Mouse (Mus musculus) heart, postnatal 0 days (tissue): ENCODE results near the gene Clpp. TPM values are rescaled to one million over a fixed set of nuclear protein-coding genes. Genes with fewer than 3 reads are reported as not detected.

ENCODE experiments used
- ATAC-seq: fragments of 200-750 bp; cut with Nextera tagmentation; 2 replicates; pipeline ENCODE4 v1.8.0; 2017; ENCODE audit warnings: low read depth, moderate number of reproducible peaks, moderate library complexity; ENCODE audit not compliant: insufficient read depth
- DNase-seq: peaks from one replicate; pipeline ENCODE4 v3.0.0-alpha.2; 2016; ENCODE audit warnings: low spot score
- H3K27ac ChIP-seq: fragments of 300-500 bp; sonication (generic); 2 replicates; pipeline ENCODE4 v1.5.1; 2014; ENCODE audit warnings: low read depth, mild to moderate bottlenecking
- H3K27me3 ChIP-seq: fragments of 300-500 bp; sonication (generic); 2 replicates; pipeline ENCODE4 v1.6.1; 2014; ENCODE audit warnings: low read length, mixed read lengths; ENCODE audit not compliant: control insufficient read depth, insufficient read depth
- H3K36me3 ChIP-seq: fragments of 300-500 bp; sonication (generic); replicated peaks from 2 replicates; pipeline ENCODE4 v1.6.1; 2014; ENCODE audit warnings: low read length, mixed read lengths; ENCODE audit not compliant: control insufficient read depth, insufficient read depth
- H3K4me1 ChIP-seq: fragments of 300-500 bp; sonication (generic); 2 replicates; pipeline ENCODE4 v1.6.1; 2014; ENCODE audit warnings: antibody characterized with exemption; ENCODE audit not compliant: control insufficient read depth, insufficient read depth
- H3K4me2 ChIP-seq: fragments of 300-500 bp; sonication (generic); 2 replicates; pipeline ENCODE4 v1.6.1; 2014; ENCODE audit warnings: low read depth, mild to moderate bottlenecking, low read length, moderate library complexity
- H3K4me3 ChIP-seq: fragments of 300-500 bp; sonication (generic); 2 replicates; pipeline ENCODE4 v1.5.1; 2014; ENCODE audit warnings: low read depth, low read length
- H3K9ac ChIP-seq: fragments of 300-500 bp; sonication (generic); replicated peaks from 2 replicates; pipeline ENCODE4 v1.6.1; 2014; ENCODE audit warnings: low read depth, low read length, mixed read lengths
- H3K9me3 ChIP-seq: fragments of 300-500 bp; sonication (generic); replicated peaks from 2 replicates; pipeline ENCODE4 v1.6.1; 2016; ENCODE audit warnings: low read length; ENCODE audit not compliant: control insufficient read depth
- CTCF ChIP-seq: IDR thresholded peaks from 2 replicates; pipeline ENCODE4 v1.5.1; 2016; ENCODE audit warnings: antibody characterized with exemption, control low read depth, low read depth
- EP300 ChIP-seq: IDR thresholded peaks from 2 replicates; pipeline ENCODE4 v1.6.1; 2016; ENCODE audit warnings: antibody characterized with exemption, low read depth
- WGBS: fragments of 180-500 bp; shearing (Covaris S2); extraction: QIAGEN DNeasy Blood & Tissue Kit; methylation state at CpG from one replicate; pipeline ENCODE4 v1.1.7; 2014; 5-methylcytosine and 5-hydroxymethylcytosine counted together
- polyA plus RNA-seq: library from polyadenylated mRNA; unstranded; fragments of >200 nt; fragmentation: Nextera tagmentation; extraction: Ambion mirVana; gene quantifications from 2 replicates; pipeline ENCODE4 v1.2.1, GENCODE M21; 2015
- total RNA-seq: library from RNA; depleted of rRNA; stranded (reverse); fragments of >200 nt; gene quantifications from 2 replicates; pipeline ENCODE4 v1.2.3, GENCODE M21; 2014; ENCODE audit warnings: low replicate concordance

Gene Clpp
- total and polyA plus RNA-seq, 2 experiments from 2014 or later = 124 to 186 TPM

DNA sequence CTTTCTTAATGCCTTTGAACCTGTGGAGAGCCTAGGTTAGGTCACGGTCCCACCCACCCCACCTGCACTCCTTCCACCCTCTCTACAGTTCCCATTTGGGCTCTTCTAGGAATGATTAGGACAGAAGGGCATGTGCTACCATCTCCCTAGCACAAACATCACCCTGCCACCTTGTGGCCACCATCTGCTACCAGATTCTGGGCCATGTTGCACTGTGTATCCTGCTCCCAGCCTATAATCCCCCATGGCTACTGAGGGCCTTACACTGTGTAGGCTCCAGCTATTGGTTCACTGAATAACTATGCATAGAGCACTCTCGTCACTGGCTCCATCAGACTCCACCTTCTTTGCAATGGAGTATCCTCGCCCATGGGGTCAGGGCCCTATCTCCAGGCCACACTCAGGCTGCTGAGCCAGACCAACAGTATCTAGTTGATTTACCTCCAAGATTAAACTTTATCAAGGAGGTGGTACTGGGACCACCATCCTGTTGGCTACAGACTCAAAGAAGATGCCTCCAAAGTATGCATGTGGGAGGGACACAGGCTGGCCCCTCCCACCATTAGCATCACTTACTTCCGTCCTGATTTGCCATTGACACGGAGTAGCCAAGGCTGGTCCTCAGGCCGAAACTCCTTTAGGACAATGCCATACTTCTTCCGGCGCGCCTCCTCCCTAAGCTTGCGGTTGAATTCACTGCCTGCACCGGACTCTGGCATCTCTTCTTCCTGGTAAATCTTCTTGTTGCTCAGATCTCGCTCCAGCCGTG is 17.2 kb downstream of the Clpp start:
- H3K27ac ChIP-seq = no peak overlapping the region
- H3K4me1 ChIP-seq = peaks cover 18% of the 10 kb centered on the region
- 89% methylated on average over 13 of the region's 13 CpGs for WGBS
- peaks cover 56% of the 10 kb centered on the region for H3K36me3 ChIP-seq
- no peak overlapping the region for H3K4me2 ChIP-seq
- H3K9me3 ChIP-seq = no peaks in the 10 kb centered on the region
- H3K9ac ChIP-seq = no peak overlapping the region
- H3K27me3 ChIP-seq = no peaks in the 10 kb centered on the region
- DNase-seq = no peak
- H3K4me3 ChIP-seq = no peak overlapping the region
- TF ChIP-seq CTCF (peak; percentile 55), EP300 (no peak)
- 0 out of 2 replicates have a peak, but pooled peaks have one; percentile 12 for ATAC-seq

DNA sequence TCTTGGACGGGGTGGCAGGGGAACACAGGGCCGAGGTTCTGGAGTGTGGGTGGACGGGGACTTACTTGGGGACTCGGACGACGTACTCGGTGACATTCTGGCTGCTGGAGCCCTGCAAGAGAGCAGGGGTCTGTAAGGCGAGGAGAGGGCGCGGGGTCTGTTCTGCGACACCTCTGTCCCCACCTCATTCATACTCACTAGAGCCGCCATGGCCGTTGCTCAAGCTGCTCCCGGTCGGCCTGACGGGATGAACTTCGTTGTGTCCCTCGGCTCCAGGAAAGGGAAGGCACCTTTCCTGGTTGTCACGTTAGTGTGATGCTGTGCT is 20.8 kb downstream of the Clpp start:
- Histone ChIP-seq H3K4me2 (peak overlapping the region; percentile 94), H3K4me1 (peaks cover 19% of the 10 kb centered on the region), H3K36me3 (peaks cover 26% of the 10 kb centered on the region), H3K9me3 (no peaks in the 10 kb centered on the region), H3K4me3 (peak overlapping the region; percentile 84), H3K9ac (peak overlapping the region; percentile 72), H3K27ac (peak overlapping the region; percentile 72), H3K27me3 (no peaks in the 10 kb centered on the region)
- ATAC-seq = peak; percentile 28
- no peak for DNase-seq
- TF ChIP-seq CTCF (no peak), EP300 (no peak)
- WGBS = under 1% methylated on average over 19 of the region's 19 CpGs

DNA sequence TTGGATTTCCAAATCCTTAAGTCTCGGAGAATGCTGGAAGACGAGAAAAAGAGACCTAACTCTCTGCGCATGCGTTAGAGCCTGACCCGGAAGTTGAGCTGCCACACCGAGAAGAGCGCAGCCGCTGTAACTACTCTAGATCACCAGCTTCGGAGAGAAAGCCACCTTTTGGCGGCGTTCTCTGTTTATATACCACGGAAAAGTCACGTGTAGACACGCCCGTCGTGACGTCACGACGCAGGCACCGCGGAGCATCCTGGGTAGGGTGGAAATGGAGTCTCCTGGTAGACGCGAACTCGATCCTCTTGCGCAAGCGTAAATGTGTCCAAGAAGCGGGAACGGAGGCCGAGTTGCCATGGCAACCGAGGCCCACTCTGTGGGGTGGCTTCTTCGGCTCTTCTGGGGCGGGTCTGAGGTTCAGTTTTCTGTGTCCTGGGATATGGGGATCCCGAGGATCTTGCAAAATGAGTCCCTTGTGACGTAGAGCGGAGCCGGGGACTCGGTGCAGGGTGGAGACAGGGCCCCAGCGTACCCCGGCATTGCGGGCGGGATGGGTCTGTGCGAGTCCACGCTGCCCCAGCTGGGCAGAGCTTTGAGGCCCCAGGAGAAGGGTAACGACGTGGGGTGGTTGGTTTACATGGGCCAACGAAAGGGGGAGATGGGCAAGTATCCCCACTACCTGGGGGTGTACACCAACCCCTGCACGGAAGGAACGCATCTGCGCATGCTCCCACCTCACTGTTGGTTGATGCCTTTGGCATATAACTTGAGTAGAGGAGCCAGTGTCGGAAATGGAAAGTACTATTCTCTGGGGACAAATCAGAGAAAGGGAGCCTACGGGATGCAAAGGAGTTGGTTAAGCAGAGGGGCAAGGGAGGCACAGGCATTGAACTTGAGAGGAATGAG is 21.4 kb downstream of the Clpp start, which contains the start of the genes Gtf2f1 and Gm17949:
TSS of gene Gtf2f1 (minus strand) at position 53 of the 906 bp plus-strand sequence.
TSS of gene Gm17949 (plus strand) at position 234 of the 906 bp plus-strand sequence.
- Histone ChIP-seq H3K4me3 (peak within 1 kb of the TSS; percentile 84), H3K27me3 (no peaks in the 10 kb centered on the region), H3K9ac (peak within 1 kb of the TSS; percentile 78), H3K36me3 (peaks cover 20% of the 10 kb centered on the region), H3K4me2 (peak within 1 kb of the TSS; percentile 99), H3K4me1 (peaks cover 19% of the 10 kb centered on the region), H3K9me3 (no peaks in the 10 kb centered on the region), H3K27ac (peak within 1 kb of the TSS; percentile 85)
- TF ChIP-seq EP300 (no peak), CTCF (peak; percentile 7; the same call in 1 of the 2 replicates)
- WGBS = under 1% methylated on average over 51 of the region's 51 CpGs
- ATAC-seq = peak; percentile 94
- DNase-seq = peak; percentile 97

DNA sequence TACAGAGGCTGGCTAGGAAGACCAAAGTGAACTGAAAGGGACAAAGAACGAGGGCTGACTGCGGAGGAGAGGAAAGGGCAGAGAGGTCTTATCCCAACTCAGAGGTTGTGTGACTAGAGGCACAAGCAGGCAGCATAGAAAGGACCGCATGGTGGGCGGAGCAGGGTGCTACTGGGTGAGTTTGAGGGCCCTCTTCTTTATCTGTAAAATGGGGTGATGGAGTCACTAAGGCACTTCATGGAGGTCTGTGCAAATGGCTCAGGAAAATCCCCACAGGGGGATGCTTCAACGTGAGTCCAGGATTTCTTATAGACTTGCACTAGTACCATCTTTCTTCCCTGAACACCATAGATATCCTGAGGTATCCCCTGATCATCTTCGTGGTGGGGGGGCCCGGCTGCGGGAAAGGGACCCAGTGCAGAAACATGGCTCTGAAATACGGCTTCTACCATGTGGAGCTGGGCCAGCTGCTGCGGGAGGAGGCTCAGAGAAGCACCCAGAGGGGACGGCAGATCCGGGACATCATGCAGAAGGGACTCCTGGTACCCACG is 22.2 kb downstream of the Clpp start:
- ATAC-seq (no peak), DNase-seq (no peak)
- WGBS = 73% methylated on average over 13 of the region's 13 CpGs
- H3K9ac ChIP-seq = no peak overlapping the region
- peak overlapping the region; percentile 85; the same call in 1 of the 2 replicates for H3K27ac ChIP-seq
- H3K9me3 ChIP-seq = no peaks in the 10 kb centered on the region
- peaks cover 12% of the 10 kb centered on the region for H3K36me3 ChIP-seq
- no peaks in the 10 kb centered on the region for H3K27me3 ChIP-seq
- peaks cover 19% of the 10 kb centered on the region for H3K4me1 ChIP-seq
- peak overlapping the region; percentile 99 for H3K4me2 ChIP-seq
- TF ChIP-seq CTCF (no peak), EP300 (no peak)
- H3K4me3 ChIP-seq = peak overlapping the region; percentile 84; the same call in 1 of the 2 replicates

DNA sequence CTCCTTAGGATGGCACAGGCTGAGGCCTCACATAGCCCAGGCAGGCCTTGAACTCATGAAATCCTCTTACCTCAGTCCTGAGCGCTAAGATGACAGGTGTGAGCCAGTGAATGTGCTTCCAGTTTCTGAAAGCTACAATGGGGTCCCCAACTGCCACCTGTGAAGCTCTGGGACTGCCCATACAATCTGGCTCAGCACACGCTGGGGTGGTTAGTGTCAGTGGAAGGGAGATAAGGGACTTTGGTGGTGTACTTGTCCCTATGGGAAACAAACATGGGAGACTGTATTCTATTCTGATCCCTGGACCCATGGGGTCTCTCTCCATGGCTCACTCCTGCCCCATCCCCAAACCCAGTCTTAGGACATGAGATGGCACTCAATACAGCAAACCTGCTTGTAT is 29.6 kb downstream of the Clpp start:
- H3K9me3 ChIP-seq = no peaks in the 10 kb centered on the region
- peaks cover 36% of the 10 kb centered on the region for H3K36me3 ChIP-seq
- TF ChIP-seq EP300 = no peak

More for the DNA sequence above, 29.6 kb downstream of the Clpp start:
- Histone ChIP-seq H3K4me2 (no peak overlapping the region), H3K4me3 (no peak overlapping the region), H3K27ac (no peak overlapping the region), H3K4me1 (no peaks in the 10 kb centered on the region), H3K27me3 (no peaks in the 10 kb centered on the region), H3K9ac (no peak overlapping the region)
- ATAC-seq (no peak), DNase-seq (no peak)
- WGBS = 75% methylated on average over 2 of the region's 2 CpGs
